Mouse (Mus musculus): Measurements from ENCODE around the gene Olfr457.
"Not testable (repeated sequence)": the region's sequence is repeated elsewhere in the genome, so short reads cannot be mapped to it uniquely, and the experiment has no call there.

Gene Olfr457

GRCm38 (mm10) chr6:42476235-42476634 lies at the start of gene Olfr457:
Gene Olfr457 (minus strand): TSS chr6:42476335.
- DNase-seq (ENCODE audit: inconsistent age in 2 of 2, low spot score in 1 of 2): no peak

- no peak for DNase-seq (ENCODE audit: inconsistent age in 2 of 2, low spot score in 1 of 2)
Measured at GRCm38 (mm10) chr6:42513461-42513860, 37.3 kb upstream of the Olfr457 start.

GRCm38 (mm10) chr6:42509311-42509710 lies 33.2 kb upstream of the Olfr457 start:
- DNase-seq (ENCODE audit: inconsistent age in 2 of 2, low spot score in 1 of 2): no peak

- DNase-seq (ENCODE audit: inconsistent age in 2 of 2, low spot score in 1 of 2): no peak
Measured at GRCm38 (mm10) chr6:42503478-42503877, 27.3 kb upstream of the Olfr457 start.

GRCm38 (mm10) chr6:42489731-42490130 lies 13.6 kb upstream of the Olfr457 start:
- DNase-seq (ENCODE audit: inconsistent age in 2 of 2, low spot score in 1 of 2): no peak

- no peak for DNase-seq (ENCODE audit: inconsistent age in 2 of 2, low spot score in 1 of 2)
Measured at GRCm38 (mm10) chr6:42487114-42487513, 11.0 kb upstream of the Olfr457 start, which contains the start of gene Olfr456. Gene Olfr456 (minus strand): TSS chr6:42487214.

- no peak for DNase-seq (ENCODE audit: inconsistent age in 2 of 2, low spot score in 1 of 2)
Measured at GRCm38 (mm10) chr6:42484633-42485032, 8.5 kb upstream of the Olfr457 start.

- DNase-seq (ENCODE audit: inconsistent age in 2 of 2, low spot score in 1 of 2): not testable (repeated sequence)
Measured at GRCm38 (mm10) chr6:42471298-42471697, 4.8 kb downstream of the Olfr457 start.

- no peak for DNase-seq (ENCODE audit: inconsistent age in 2 of 2, low spot score in 1 of 2)
Measured at GRCm38 (mm10) chr6:42470542-42470941, 5.6 kb downstream of the Olfr457 start.

GRCm38 (mm10) chr6:42465096-42465495 lies 11.0 kb downstream of the Olfr457 start, which contains the start of gene Olfr458:
Gene Olfr458 (minus strand): TSS chr6:42465196.
- DNase-seq (ENCODE audit: inconsistent age in 2 of 2, low spot score in 1 of 2): no peak

- no peak for DNase-seq (ENCODE audit: inconsistent age in 2 of 2, low spot score in 1 of 2)
Measured at GRCm38 (mm10) chr6:42447381-42447780, 28.8 kb downstream of the Olfr457 start.

GRCm38 (mm10) chr6:42444491-42444890 lies 31.6 kb downstream of the Olfr457 start:
- DNase-seq (ENCODE audit: inconsistent age in 2 of 2, low spot score in 1 of 2): no peak

GRCm38 (mm10) chr6:42441395-42441794 lies 34.7 kb downstream of the Olfr457 start:
- DNase-seq (ENCODE audit: inconsistent age in 2 of 2, low spot score in 1 of 2): no peak

- DNase-seq (ENCODE audit: inconsistent age in 2 of 2, low spot score in 1 of 2): no peak
Measured at GRCm38 (mm10) chr6:42435490-42435889, 40.6 kb downstream of the Olfr457 start.

GRCm38 (mm10) chr6:42434446-42434845 lies 41.7 kb downstream of the Olfr457 start, which contains the start of gene Tas2r126:
Gene Tas2r126 (plus strand): TSS chr6:42434535.
- peak; percentile 24 to 41 for DNase-seq (ENCODE audit: inconsistent age in 2 of 2, low spot score in 1 of 2)

GRCm38 (mm10) chr6:42433554-42433953 lies 42.6 kb downstream of the Olfr457 start:
- DNase-seq (ENCODE audit: inconsistent age in 2 of 2, low spot score in 1 of 2): peak in 1 of 2 experiments; percentile 68

GRCm38 (mm10) chr6:42426337-42426736 lies 49.8 kb downstream of the Olfr457 start:
- DNase-seq (ENCODE audit: inconsistent age in 2 of 2, low spot score in 1 of 2): no peak

- DNase-seq (ENCODE audit: inconsistent age in 2 of 2, low spot score in 1 of 2): no peak
Measured at GRCm38 (mm10) chr6:42424472-42424871, 51.7 kb downstream of the Olfr457 start.

GRCm38 (mm10) chr6:42421439-42421838 lies 54.7 kb downstream of the Olfr457 start:
- peak in 1 of 2 experiments; percentile 48 for DNase-seq (ENCODE audit: inconsistent age in 2 of 2, low spot score in 1 of 2)

- DNase-seq (ENCODE audit: inconsistent age in 2 of 2, low spot score in 1 of 2): peak; percentile 32 to 80
Measured at GRCm38 (mm10) chr6:42419443-42419842, 56.7 kb downstream of the Olfr457 start.

Measured in adrenal gland, adult (tissue).